Mouse (Mus musculus): ENCODE measurements around the gene Fam169b. TPM values are rescaled to one million over a fixed set of nuclear protein-coding genes. Genes with fewer than 3 reads are reported as not detected.
A peak's percentile ranks its signal among the peaks of the same experiment; 100 is the strongest.

Gene Fam169b
- polyA plus RNA-seq, 1 experiment = 0.86 TPM

- Histone ChIP-seq H3K4me3 (replicated peaks) (no peak overlapping the region), H3K9me3 (peaks cover 7% of the 10 kb centered on the region), H3K27me3 (replicated peaks) (peaks cover 22% of the 10 kb centered on the region), H3K36me3 (replicated peaks; ENCODE audit: low read length) (no peaks in the 10 kb centered on the region), H3K4me1 (peaks cover 24% of the 10 kb centered on the region)
- TF ChIP-seq FLI1 (IDR thresholded peaks at IDR 0.05; ENCODE audit: low read length) (no peak), GATA1 (IDR thresholded peaks at IDR 0.05; ENCODE audit: borderline replicate concordance, low read length) (no peak)
These were observed 10.9 kb upstream of the Fam169b start for GRCm38 (mm10) chr7:68262612-68263200.

- Histone ChIP-seq H3K36me3 (replicated peaks; ENCODE audit: low read length) (no peaks in the 10 kb centered on the region), H3K9me3 (peaks cover 7% of the 10 kb centered on the region), H3K27me3 (replicated peaks) (peaks cover 22% of the 10 kb centered on the region), H3K4me3 (replicated peaks) (no peak overlapping the region), H3K4me1 (peaks cover 19% of the 10 kb centered on the region)
- no peak for TF ChIP-seq FLI1 (IDR thresholded peaks at IDR 0.05; ENCODE audit: low read length)
- TF ChIP-seq GATA1 (IDR thresholded peaks at IDR 0.05; ENCODE audit: borderline replicate concordance, low read length) = no peak
These were observed 10.2 kb upstream of the Fam169b start for GRCm38 (mm10) chr7:68263346-68264027.

DNA sequence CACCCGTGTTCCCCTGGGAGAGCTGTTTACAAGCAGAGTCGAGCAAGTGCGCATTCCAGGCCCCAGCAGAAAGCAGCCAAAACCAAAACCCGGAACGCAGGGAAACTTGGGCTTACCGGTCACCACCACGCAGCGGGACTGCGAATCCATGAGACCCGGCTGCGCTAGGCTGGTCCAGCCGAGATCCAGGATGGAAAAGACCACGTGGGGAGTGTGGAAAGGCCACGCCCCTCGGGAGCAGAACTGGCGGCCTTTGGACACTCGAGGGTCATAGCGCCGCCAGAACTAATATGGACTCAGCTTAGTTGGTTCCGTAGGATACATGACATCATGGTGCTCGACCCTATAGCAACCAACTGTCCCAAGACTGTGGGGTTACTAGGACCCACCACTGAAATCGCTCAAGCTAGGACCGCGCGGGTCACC is 9.6 kb upstream of the Fam169b start, which contains the start of gene Pgpep1l:
Gene Pgpep1l, minus strand, starts transcription at position 206 of the 426 bp plus-strand sequence.
- Histone ChIP-seq H3K36me3 (replicated peaks; ENCODE audit: low read length) (no peaks in the 10 kb centered on the region), H3K4me1 (peaks cover 17% of the 10 kb centered on the region), H3K9me3 (peaks cover 7% of the 10 kb centered on the region), H3K4me3 (replicated peaks) (peak within 1 kb of the TSS; percentile 50), H3K27me3 (replicated peaks) (peaks cover 20% of the 10 kb centered on the region)
- TF ChIP-seq GATA1 (IDR thresholded peaks at IDR 0.05; ENCODE audit: borderline replicate concordance, low read length) (no peak), FLI1 (IDR thresholded peaks at IDR 0.05; ENCODE audit: low read length) (no peak)

- H3K27me3 ChIP-seq (replicated peaks) = peaks cover 20% of the 10 kb centered on the region
- TF ChIP-seq GATA1 (IDR thresholded peaks at IDR 0.05; ENCODE audit: borderline replicate concordance, low read length) = no peak
- no peak for TF ChIP-seq FLI1 (IDR thresholded peaks at IDR 0.05; ENCODE audit: low read length)
- peak overlapping the region; percentile 50 for H3K4me3 ChIP-seq (replicated peaks)
These were observed 9.1 kb upstream of the Fam169b start for GRCm38 (mm10) chr7:68264531-68264930.

DNA sequence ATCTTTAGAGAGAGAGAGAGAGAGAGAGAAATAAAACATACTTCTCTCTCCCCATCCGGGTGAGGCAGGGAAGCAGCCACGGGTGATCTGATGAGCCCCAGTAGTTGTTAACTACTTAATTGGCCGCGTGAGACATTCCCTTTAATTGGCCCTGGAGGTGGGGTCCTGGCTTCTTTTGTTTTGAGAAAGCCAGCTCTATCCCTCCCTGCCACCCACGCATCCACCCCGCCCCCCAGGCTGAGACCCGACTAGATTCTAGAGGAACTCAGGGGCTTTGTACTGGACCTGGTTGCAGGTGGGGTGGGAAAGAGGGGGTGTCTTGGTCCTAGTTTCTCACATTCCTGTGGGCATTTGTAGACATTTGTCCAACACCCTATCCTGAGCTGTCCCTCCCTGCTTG is 8.2 kb upstream of the Fam169b start:
- Histone ChIP-seq H3K4me1 (peaks cover 17% of the 10 kb centered on the region), H3K4me3 (replicated peaks) (no peak overlapping the region), H3K27me3 (replicated peaks) (peaks cover 20% of the 10 kb centered on the region), H3K36me3 (replicated peaks; ENCODE audit: low read length) (no peaks in the 10 kb centered on the region), H3K9me3 (peaks cover 7% of the 10 kb centered on the region)
- no peak for TF ChIP-seq GATA1 (IDR thresholded peaks at IDR 0.05; ENCODE audit: borderline replicate concordance, low read length)

More at GRCm38 (mm10) chr7:68264531-68264930, 9.1 kb upstream of the Fam169b start:
- Histone ChIP-seq H3K4me1 (peaks cover 17% of the 10 kb centered on the region), H3K36me3 (replicated peaks; ENCODE audit: low read length) (no peaks in the 10 kb centered on the region), H3K9me3 (peaks cover 7% of the 10 kb centered on the region)

DNA sequence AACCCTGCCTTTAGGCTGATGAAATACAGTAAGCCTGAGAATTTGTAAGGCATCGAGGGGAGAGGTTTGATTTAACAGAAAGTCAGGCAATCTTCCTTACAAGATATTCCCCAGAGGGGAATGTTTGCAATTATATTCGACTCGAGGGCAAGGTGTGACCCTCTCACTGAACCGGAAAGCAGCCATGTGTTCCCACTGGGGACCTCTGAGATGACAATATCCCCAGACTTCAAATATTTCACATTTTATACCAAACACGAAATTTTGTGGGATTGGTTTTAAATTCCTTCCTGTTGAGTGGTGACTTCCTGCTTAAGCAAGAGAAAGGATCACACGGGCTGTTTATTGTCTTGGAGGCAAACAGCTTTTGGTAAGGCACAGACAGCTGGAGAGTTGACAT is 6.9 kb upstream of the Fam169b start:
- Histone ChIP-seq H3K9me3 (no peaks in the 10 kb centered on the region), H3K36me3 (replicated peaks; ENCODE audit: low read length) (no peaks in the 10 kb centered on the region), H3K27me3 (replicated peaks) (peaks cover 18% of the 10 kb centered on the region), H3K4me3 (replicated peaks) (no peak overlapping the region), H3K4me1 (peaks cover 17% of the 10 kb centered on the region)
- TF ChIP-seq FLI1 (IDR thresholded peaks at IDR 0.05; ENCODE audit: low read length) (no peak), GATA1 (IDR thresholded peaks at IDR 0.05; ENCODE audit: borderline replicate concordance, low read length) (no peak)

DNA sequence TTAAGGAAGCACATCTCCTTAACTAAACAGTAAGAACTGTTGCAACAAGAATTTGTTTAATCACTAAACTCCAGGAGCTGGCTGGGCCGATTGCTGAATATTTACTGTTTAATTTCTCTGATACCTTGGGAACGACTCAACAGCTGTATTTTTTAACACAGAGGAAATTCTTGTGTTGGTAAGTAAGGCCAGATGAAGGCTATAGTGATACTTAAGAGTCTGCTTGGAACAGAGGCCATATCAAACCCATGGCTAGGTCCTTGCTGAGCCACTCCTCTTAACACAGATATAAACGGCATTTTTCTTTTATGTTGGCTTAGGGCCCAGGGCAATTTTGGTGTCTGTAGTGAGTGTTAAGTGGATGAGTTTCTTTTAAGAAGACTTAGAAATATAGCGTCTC is 3.1 kb upstream of the Fam169b start:
- no peaks in the 10 kb centered on the region for H3K9me3 ChIP-seq
- TF ChIP-seq GATA1 (IDR thresholded peaks at IDR 0.05; ENCODE audit: borderline replicate concordance, low read length) = no peak
- TF ChIP-seq FLI1 (IDR thresholded peaks at IDR 0.05; ENCODE audit: low read length) = no peak
- peaks cover 9% of the 10 kb centered on the region for H3K27me3 ChIP-seq (replicated peaks)
- peaks cover 8% of the 10 kb centered on the region for H3K4me1 ChIP-seq
- H3K4me3 ChIP-seq (replicated peaks) = no peak overlapping the region
- H3K36me3 ChIP-seq (replicated peaks; ENCODE audit: low read length) = no peaks in the 10 kb centered on the region

DNA sequence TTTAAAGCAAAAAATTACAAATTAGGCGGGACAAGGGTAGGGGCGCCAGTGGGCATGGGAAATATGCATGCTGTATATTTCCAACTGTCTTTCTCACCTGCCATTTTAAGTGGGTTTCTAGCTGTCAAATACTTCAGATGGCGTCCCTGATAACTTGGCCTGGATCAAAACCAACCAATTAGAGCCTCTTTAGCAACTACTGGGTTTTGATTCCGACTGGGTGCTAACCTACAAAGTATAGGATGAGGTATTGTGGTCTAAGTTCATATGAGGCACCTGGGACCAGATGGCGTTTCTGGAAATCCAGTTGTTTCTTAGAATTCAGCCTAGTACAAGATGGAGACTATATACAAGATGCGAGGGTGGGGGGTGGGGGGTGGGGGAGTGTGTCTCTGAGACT is 1.8 kb upstream of the Fam169b start:
- Histone ChIP-seq H3K9me3 (no peaks in the 10 kb centered on the region), H3K4me3 (replicated peaks) (no peak overlapping the region), H3K27me3 (replicated peaks) (peaks cover 13% of the 10 kb centered on the region), H3K36me3 (replicated peaks; ENCODE audit: low read length) (no peaks in the 10 kb centered on the region), H3K4me1 (peaks cover 14% of the 10 kb centered on the region)
- TF ChIP-seq FLI1 (IDR thresholded peaks at IDR 0.05; ENCODE audit: low read length) (no peak), GATA1 (IDR thresholded peaks at IDR 0.05; ENCODE audit: borderline replicate concordance, low read length) (no peak)

DNA sequence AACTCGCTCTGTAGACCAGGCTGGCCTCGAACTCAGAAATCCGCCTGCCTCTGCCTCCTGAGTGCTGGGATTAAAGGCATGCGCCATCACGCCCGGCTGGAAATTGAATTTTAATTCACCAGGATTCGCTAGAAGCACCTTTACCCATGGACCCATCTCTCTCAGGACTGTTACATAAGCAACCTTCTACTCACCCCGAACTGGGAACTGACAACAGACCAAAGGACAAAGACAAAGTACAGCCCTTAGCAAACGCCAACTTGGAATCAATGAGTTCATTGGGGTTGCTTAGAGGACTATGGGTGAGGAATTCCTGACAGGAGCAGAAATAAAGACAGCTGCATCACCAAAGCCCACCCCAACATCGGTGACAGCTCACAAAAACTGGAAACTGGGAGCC is 1.0 kb upstream of the Fam169b start:
- no peaks in the 10 kb centered on the region for H3K9me3 ChIP-seq
- H3K4me3 ChIP-seq (replicated peaks) = no peak overlapping the region
- peaks cover 9% of the 10 kb centered on the region for H3K4me1 ChIP-seq
- no peak for TF ChIP-seq FLI1 (IDR thresholded peaks at IDR 0.05; ENCODE audit: low read length)
- no peak for TF ChIP-seq GATA1 (IDR thresholded peaks at IDR 0.05; ENCODE audit: borderline replicate concordance, low read length)
- peaks cover 13% of the 10 kb centered on the region for H3K27me3 ChIP-seq (replicated peaks)
- no peaks in the 10 kb centered on the region for H3K36me3 ChIP-seq (replicated peaks; ENCODE audit: low read length)

GRCm38 (mm10) chr7:68274218-68274617 is 579 bp downstream of the Fam169b start:
- Histone ChIP-seq H3K4me3 (replicated peaks) (no peak overlapping the region), H3K9me3 (no peaks in the 10 kb centered on the region), H3K4me1 (peaks cover 12% of the 10 kb centered on the region), H3K36me3 (replicated peaks; ENCODE audit: low read length) (no peaks in the 10 kb centered on the region), H3K27me3 (replicated peaks) (peaks cover 19% of the 10 kb centered on the region)
- TF ChIP-seq FLI1 (IDR thresholded peaks at IDR 0.05; ENCODE audit: low read length) = no peak
- no peak for TF ChIP-seq GATA1 (IDR thresholded peaks at IDR 0.05; ENCODE audit: borderline replicate concordance, low read length)

Measured in megakaryocyte, embryonic 14.5 days (primary cell).